Mouse (Mus musculus) layer of hippocampus, adult 2 months (tissue): Measurements from ENCODE around the gene Fam205a1. TPM values are rescaled to one million over a fixed set of nuclear protein-coding genes. Genes with fewer than 3 reads are reported as not detected.
"Not testable (repeated sequence)": the region's sequence is repeated elsewhere in the genome, so short reads cannot be mapped to it uniquely, and the experiment has no call there.

Experiments used
- DNase-seq, 2 experiments: peaks; one replicate each; pipeline ENCODE4 v3.0.0; 2022; ENCODE audit warnings: low spot score in 2 of 2
- H3K27ac ChIP-seq: fragments of 200-600 bp; 2 replicates; pipeline ENCODE4 v1.8.1; 2022
- H3K4me3 ChIP-seq: fragments of 200-600 bp; 2 replicates; pipeline ENCODE4 v1.8.1; 2022; ENCODE audit warnings: mild to moderate bottlenecking
- CTCF ChIP-seq: fragments of 200-600 bp; conservative IDR thresholded peaks from 2 replicates; pipeline ENCODE4 v1.8.1; 2022; ENCODE audit warnings: antibody characterized with exemption, mild to moderate bottlenecking, moderate library complexity
- total RNA-seq, 2 experiments: library from RNA; stranded (reverse); gene quantifications; 2 replicates each; pipeline ENCODE4 v1.2.3; 2021

The Fam205a1 gene
- total RNA-seq, 2 experiments from 2014 or later, result not detected

DNA sequence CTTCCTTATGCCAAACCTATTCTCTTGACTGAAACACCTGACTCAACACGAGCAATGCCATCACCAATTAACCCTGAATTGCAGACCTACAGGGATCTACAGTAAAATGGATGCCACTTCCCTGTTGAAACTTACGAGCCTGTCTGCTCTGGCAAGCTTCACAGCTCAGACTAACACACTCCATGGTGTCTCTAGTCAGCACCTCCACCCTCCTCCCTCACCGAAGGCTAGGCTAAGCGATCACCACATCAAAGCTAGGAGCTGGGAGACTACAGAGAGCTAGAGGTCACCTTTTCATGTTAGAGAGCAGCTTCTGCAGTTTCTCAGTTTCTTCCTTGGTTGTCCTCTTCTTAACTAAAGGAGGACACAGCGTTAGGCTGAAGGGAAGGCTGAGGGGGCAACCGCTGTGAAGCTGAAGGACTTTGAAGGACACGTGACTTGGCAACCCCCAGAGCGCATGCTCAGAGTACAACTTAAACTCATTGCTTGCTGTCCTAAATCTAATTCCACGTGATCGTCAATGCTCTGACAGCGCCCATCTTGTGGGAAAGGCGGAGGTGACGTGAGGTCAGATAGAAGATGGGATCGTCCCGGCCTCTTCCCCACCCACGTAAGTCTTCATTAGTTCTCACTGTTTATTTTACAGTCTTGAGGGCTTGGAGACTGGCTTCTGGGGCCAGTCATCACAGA, 19.2 kb upstream of the Fam205a1 start:
- DNase-seq, result no peak
- no peak overlapping the region for H3K4me3 ChIP-seq
- TF ChIP-seq CTCF, result no peak
- no peak overlapping the region for H3K27ac ChIP-seq

DNA sequence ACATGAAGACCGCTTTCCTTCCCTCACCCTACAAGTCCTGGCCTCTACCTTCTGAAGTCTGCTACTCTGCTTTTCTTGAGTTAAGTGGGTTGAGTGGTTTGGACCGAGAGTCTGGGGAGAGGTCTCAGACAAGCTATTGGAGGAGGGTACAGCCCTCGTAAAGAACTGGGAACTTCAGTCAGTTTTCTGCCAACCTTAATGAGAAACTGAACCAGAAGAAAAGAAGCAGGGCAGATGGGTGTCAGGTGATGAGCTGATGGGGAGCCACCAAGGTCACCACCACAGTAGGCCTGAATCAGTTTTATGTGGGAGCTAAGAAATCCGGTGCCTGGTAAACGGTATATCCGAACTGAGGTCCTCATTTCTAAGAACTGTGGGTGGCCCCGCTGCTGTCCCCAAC, 18.5 kb upstream of the Fam205a1 start:
- Histone ChIP-seq H3K27ac (no peak overlapping the region), H3K4me3 (no peak overlapping the region)
- no peak for TF ChIP-seq CTCF
- no peak for DNase-seq

DNA sequence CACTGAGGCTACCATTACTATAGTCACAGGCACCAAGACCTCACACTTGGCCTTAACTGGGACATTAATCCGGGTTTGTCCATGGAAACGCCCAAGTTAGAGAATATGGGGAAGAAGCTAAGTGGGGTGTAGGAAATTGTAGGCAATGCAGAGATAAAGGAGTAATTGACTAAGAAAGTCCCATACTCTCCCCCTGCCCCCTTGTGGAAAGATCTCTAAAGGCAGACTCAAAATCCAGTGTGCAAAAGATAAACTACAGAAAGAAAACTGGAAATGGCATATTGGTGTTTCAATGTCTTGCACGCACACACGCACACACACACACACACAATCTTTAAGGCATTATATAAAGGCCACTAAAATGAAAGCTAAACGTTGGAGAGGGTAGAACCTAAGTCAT, 17.1 kb upstream of the Fam205a1 start:
- peak; percentile 70 for TF ChIP-seq CTCF
- Histone ChIP-seq H3K4me3 (no peak overlapping the region), H3K27ac (no peak overlapping the region)
- no peak for DNase-seq

DNA sequence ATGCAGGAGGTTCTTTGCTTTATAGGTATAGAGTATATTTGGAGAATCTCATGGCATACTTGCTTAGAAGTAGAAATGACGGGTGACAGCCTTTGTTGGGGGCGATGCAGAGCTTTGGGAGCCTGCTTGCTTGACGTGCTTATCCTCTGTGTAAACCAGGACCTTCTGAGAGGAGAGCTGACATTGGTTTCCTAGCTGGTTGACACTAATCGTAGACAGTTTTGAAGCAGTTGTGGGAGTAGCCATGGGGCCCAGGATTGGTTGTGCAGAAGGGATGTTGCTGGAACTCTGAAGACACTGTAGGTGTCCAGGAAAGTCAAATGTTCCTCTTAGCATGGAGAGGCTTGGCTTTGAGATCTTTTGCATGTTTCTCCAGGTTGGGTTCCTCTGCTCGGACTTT, 14.5 kb upstream of the Fam205a1 start:
- Histone ChIP-seq H3K27ac (no peak overlapping the region), H3K4me3 (no peak overlapping the region)
- DNase-seq, result no peak
- TF ChIP-seq CTCF, result no peak

DNA sequence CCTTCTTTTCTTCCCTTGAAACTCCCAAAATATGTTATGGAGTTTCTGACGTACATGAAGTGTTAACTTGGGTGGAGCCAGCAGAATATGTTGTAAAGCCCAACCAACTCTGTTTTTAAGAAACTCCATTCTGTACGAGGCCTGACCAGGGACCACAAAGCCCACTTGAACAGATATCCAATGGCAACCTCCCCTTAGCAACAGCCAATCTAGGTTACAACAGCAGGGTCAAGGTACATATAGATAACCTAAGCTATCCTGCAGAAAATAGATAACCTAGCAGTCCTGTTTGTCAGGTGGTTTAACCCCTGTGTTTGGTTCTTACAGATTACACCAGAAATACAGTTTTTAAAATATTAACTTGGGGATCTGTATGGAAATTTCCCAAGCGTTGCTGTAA, 13.7 kb upstream of the Fam205a1 start:
- H3K4me3 ChIP-seq, result no peak overlapping the region
- DNase-seq, result no peak
- H3K27ac ChIP-seq, result no peak overlapping the region
- no peak for TF ChIP-seq CTCF

DNA sequence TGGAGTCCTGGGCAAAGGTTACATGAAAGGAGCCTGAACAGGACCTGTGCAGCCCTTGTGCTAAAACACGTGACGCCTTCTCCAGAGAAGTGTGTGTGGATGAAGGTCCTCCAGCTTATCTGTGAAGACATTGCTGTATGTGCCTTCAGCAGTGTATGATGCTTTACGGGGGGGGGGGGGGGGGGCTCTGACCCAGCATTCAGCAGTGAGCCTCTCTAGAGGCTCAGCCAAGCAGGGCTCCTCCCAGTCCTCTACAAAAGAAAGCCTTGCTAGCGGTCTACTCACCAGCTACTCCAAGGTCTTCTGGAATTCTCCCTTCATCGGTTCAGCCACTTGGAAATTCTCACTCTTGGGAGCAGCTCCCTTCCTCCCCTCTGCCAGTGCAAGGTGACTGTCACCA, 9.8 kb upstream of the Fam205a1 start:
- H3K4me3 ChIP-seq, DNase-seq, H3K27ac ChIP-seq: not testable (repeated sequence)

DNA sequence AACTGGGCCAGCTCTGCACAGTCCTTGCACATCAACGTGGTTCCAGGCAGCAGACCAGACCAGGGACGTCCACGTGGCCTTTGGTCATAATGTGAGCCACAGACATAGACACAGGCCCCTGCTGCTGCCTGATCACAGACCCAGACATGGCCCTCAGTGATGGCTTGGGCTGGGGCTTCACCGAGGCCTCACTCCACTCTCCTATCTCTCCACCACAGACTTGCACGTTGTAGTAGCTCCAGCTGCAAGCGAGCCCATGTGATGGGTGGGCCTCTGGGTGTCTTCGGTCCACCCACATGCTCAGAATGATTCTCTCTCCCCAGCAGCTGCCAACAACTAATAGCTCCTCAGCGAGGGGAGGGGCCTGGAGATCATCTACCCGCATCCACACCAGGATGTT, 6.8 kb upstream of the Fam205a1 start:
- not testable (repeated sequence) for H3K27ac ChIP-seq, H3K4me3 ChIP-seq, DNase-seq

DNA sequence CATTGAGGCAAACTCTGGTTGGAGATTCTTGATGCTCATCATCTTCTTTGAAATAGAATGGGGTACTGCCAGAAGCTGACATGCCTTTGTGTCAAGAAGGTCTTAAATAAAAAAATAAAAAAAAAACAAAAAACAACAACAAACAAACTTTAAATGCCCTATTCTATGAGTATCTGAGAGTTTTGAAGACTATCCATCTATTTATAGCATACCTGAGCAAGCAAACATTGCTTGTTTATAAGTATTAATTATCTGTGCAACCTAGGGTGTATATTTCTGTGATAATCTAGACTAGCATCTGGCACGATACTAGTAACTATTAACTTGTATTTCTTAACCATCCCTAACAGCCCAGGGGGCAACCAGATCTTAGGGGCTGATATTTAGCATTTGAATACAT, 3.0 kb upstream of the Fam205a1 start, which contains the start of gene Gm12394:
Gene Gm12394 (minus strand): TSS at position 101 of the 400 bp plus-strand sequence.
- not testable (repeated sequence) for H3K27ac ChIP-seq, H3K4me3 ChIP-seq, DNase-seq

Other genes with a start within 250 kb of the Fam205a1 start
- not detected for gene Gm10591, start 241.7 kb downstream of the Fam205a1 start, total RNA-seq
- 10 to 100 TPM; 12.6 to 13.2 TPM for gene Gm2564, start 224.2 kb downstream of the Fam205a1 start, total RNA-seq
- gene Ccl27b, start 198.6 kb downstream of the Fam205a1 start, total RNA-seq, result not detected
- under 1 TPM in 1 of 2 experiments, not detected in 1; 0.37 TPM for gene Il11ra2, start 192.0 kb downstream of the Fam205a1 start, total RNA-seq
- gene 4930578G10Rik, start 118.3 kb downstream of the Fam205a1 start, total RNA-seq, result 1 to 10 TPM in 1 of 2 experiments, under 1 TPM in 1; 0.83 to 3.2 TPM
- gene Ccl19, start 97.3 kb downstream of the Fam205a1 start, total RNA-seq, result 1 to 10 TPM in 1 of 2 experiments, not detected in 1; 1.1 TPM
- under 1 TPM in 1 of 2 experiments, not detected in 1; 0.49 TPM for gene Ccl21a, start 79.9 kb downstream of the Fam205a1 start, total RNA-seq
- gene Gm12394, start 2.9 kb upstream of the Fam205a1 start, total RNA-seq, result 1 to 10 TPM in 1 of 2 experiments, under 1 TPM in 1; 0.90 to 1.0 TPM
- gene Fam205c, start 20.3 kb upstream of the Fam205a1 start, total RNA-seq, result under 1 TPM; 0.42 to 0.51 TPM
- gene Phf24, start 62.8 kb upstream of the Fam205a1 start, total RNA-seq, result 100 to 1,000 TPM; 154 to 155 TPM
- 100 to 1,000 TPM; 187 to 211 TPM for gene Dnajb5, start 95.9 kb upstream of the Fam205a1 start, total RNA-seq
- not detected for gene 1700022I11Rik, start 115.7 kb upstream of the Fam205a1 start, total RNA-seq
- 100 to 1,000 TPM; 171 to 184 TPM for gene Vcp, start 146.6 kb upstream of the Fam205a1 start, total RNA-seq
- 10 to 100 TPM; 10.4 to 12.9 TPM for gene Fancg, start 156.6 kb upstream of the Fam205a1 start, total RNA-seq
- 10 to 100 TPM; 28.0 to 30.0 TPM for gene Pigo, start 171.9 kb upstream of the Fam205a1 start, total RNA-seq
- 100 to 1,000 TPM in 1 of 2 experiments, 10 to 100 TPM in 1; 97.3 to 108 TPM for gene Stoml2, start 177.8 kb upstream of the Fam205a1 start, total RNA-seq
- gene Fam214b, start 192.3 kb upstream of the Fam205a1 start, total RNA-seq, result 10 to 100 TPM; 36.1 to 40.3 TPM
- 10 to 100 TPM; 41.7 to 45.7 TPM for gene Unc13b, start 205.1 kb upstream of the Fam205a1 start, total RNA-seq